Mouse (Mus musculus) C2C12 (cell line): Measurements from ENCODE around the gene Slc12a7.

ENCODE experiments used
- CTCF ChIP-seq: IDR thresholded peaks from one replicate; pipeline ENCODE4 v1.5.1; 2011; ENCODE audit not compliant: control insufficient read depth, insufficient read depth, insufficient read length
- MAX ChIP-seq: IDR thresholded peaks from one replicate; pipeline ENCODE4 v1.6.1; 2011; ENCODE audit warnings: mild to moderate bottlenecking, control low read depth

GRCm38 (mm10) chr13:73837708-73838107 is 104.8 kb downstream of the Slc12a7 start:
- TF ChIP-seq CTCF: no peak
- TF ChIP-seq MAX: no peak
